Mouse (Mus musculus): ENCODE measurements at regions not wholly inside any gene's neighbourhood (a gene's known extent, or its start where the extent isn't known, plus 50 kb on each side); places are given as distances from the start of the nearest gene placed in this dataset.

DNA sequence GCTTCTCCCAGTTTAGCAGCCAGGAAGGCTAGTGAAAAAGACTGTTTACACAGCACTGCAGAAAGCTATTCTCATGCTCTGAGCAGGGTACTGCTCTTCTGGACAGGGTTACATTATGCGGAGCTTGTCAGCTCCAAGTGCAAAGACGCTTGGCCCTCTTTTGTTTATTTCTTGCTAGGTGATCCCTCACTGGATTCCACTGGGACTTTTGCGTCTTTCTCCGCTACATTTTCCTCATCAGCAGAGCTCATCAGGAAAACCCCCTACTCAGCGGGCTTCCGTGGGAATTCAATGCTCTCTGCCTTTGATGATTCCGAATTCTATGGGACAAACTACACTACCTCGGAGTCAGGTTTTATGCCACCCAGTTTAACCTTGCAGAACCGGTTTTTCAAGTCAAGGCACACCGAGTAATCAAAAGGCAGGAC lies 172.0 kb downstream of the Qdpr start:
- H3K27ac ChIP-seq (ENCODE audit: low read depth, low read length) = peak overlapping the region; percentile 65
- peak; percentile 42 for ATAC-seq
- H3K4me2 ChIP-seq (ENCODE audit: low read depth) = peak overlapping the region; percentile 48
- peaks cover 4% of the 10 kb centered on the region; the same call in 1 of the 2 replicates for H3K4me1 ChIP-seq (ENCODE audit: insufficient read depth)
- H3K36me3 ChIP-seq (ENCODE audit: insufficient read depth) = no peaks in the 10 kb centered on the region
- 3% methylated on average over 10 of the region's 10 CpGs for WGBS
- H3K9ac ChIP-seq = peak overlapping the region; percentile 29
- H3K4me3 ChIP-seq (ENCODE audit: low read depth, low read length) = peak overlapping the region; percentile 22
- no peaks in the 10 kb centered on the region for H3K27me3 ChIP-seq (ENCODE audit: insufficient read depth, low read length)
- no peak for TF ChIP-seq CTCF (IDR thresholded peaks at IDR 0.05; ENCODE audit: low read depth)
- no peaks in the 10 kb centered on the region for H3K9me3 ChIP-seq (ENCODE audit: low read length)
- DNase-seq = peak; percentile 49

DNA sequence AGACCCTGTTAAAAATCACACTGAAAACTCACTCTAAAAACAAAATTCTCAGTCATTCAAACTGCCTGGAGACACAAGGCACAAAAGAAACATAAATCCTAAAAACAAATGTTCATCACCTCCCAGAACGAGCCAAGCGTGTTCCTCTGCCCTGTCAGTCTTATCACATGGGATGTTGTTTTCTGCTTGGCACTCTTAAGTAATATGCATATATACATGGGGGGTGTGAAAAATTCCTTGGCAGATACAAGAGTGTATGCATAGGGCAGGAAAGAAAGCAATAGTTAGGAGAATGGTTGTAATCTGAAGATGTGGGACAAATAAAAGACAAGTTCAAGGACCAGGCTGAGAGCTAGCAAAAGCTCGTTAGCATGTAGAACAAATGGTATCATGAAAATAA lies 179.4 kb downstream of the Qdpr start:
- no peaks in the 10 kb centered on the region for H3K36me3 ChIP-seq (ENCODE audit: insufficient read depth)
- no peaks in the 10 kb centered on the region for H3K4me1 ChIP-seq (ENCODE audit: insufficient read depth)
- WGBS = 52% methylated on average over 3 of the region's 3 CpGs
- no peak for TF ChIP-seq CTCF (IDR thresholded peaks at IDR 0.05; ENCODE audit: low read depth)
- no peaks in the 10 kb centered on the region for H3K27me3 ChIP-seq (ENCODE audit: insufficient read depth, low read length)
- DNase-seq = peak; percentile 45
- H3K27ac ChIP-seq (ENCODE audit: low read depth, low read length) = no peak overlapping the region
- H3K4me3 ChIP-seq (ENCODE audit: low read depth, low read length) = no peak overlapping the region
- H3K9ac ChIP-seq = no peak overlapping the region
- H3K4me2 ChIP-seq (ENCODE audit: low read depth) = no peak overlapping the region
- ATAC-seq = peak; percentile 93
- H3K9me3 ChIP-seq (ENCODE audit: low read length) = no peaks in the 10 kb centered on the region

DNA sequence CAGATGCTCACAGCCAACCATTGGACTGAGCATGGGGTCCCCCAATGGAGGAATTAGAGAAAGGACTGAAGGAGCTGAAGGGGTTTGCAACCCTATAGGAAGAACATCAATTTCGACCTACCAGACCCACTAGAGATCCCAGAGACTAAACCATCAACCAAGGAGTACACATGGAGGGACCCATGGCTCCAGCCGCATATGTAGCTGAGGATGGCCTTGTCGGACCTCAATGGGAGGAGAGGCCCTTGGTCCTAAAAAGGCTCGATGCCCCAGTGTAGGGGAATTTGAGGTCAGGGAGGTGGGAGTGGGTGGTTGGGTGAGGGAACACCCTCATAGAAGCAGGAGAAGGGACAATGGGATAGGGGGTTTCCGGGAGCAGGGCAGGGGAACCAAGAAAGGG lies 180.6 kb downstream of the Qdpr start:
- DNase-seq = no peak
- H3K27me3 ChIP-seq (ENCODE audit: insufficient read depth, low read length) = no peaks in the 10 kb centered on the region
- H3K4me2 ChIP-seq (ENCODE audit: low read depth) = no peak overlapping the region
- H3K9ac ChIP-seq = no peak overlapping the region
- no peak overlapping the region for H3K4me3 ChIP-seq (ENCODE audit: low read depth, low read length)
- 88% methylated on average over 5 of the region's 5 CpGs for WGBS
- H3K36me3 ChIP-seq (ENCODE audit: insufficient read depth) = no peaks in the 10 kb centered on the region
- TF ChIP-seq CTCF (IDR thresholded peaks at IDR 0.05; ENCODE audit: low read depth) = no peak
- no peaks in the 10 kb centered on the region for H3K4me1 ChIP-seq (ENCODE audit: insufficient read depth)
- no peaks in the 10 kb centered on the region for H3K9me3 ChIP-seq (ENCODE audit: low read length)
- no peak for ATAC-seq
- no peak overlapping the region for H3K27ac ChIP-seq (ENCODE audit: low read depth, low read length)

DNA sequence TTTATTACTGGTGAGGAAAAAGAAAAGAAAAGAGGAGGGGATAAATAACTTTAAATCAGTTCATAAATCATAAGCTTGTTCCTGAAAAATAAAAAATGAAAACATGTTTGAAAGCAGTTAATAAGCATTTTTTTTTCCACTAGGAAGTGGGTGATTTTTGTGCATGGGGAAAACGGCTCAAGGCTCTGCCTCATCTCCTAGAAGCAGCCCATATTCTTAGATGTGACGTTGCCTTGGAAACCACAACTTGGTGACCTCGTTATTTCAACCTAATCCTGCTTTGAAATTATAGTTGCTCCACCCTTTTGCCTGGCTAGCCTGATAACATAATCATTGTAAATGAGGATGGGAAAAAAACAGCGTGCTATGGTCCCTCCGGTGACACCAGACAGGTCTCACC lies 183.1 kb downstream of the Qdpr start:
- Histone ChIP-seq H3K27me3 (ENCODE audit: insufficient read depth, low read length) (no peaks in the 10 kb centered on the region), H3K9me3 (ENCODE audit: low read length) (no peaks in the 10 kb centered on the region), H3K4me2 (ENCODE audit: low read depth) (no peak overlapping the region), H3K9ac (no peak overlapping the region), H3K4me3 (ENCODE audit: low read depth, low read length) (no peak overlapping the region), H3K36me3 (ENCODE audit: insufficient read depth) (no peaks in the 10 kb centered on the region), H3K27ac (ENCODE audit: low read depth, low read length) (no peak overlapping the region), H3K4me1 (ENCODE audit: insufficient read depth) (no peaks in the 10 kb centered on the region)
- no peak for ATAC-seq
- WGBS = 19% methylated on average over 5 of the region's 5 CpGs
- no peak for TF ChIP-seq CTCF (IDR thresholded peaks at IDR 0.05; ENCODE audit: low read depth)
- DNase-seq = no peak

DNA sequence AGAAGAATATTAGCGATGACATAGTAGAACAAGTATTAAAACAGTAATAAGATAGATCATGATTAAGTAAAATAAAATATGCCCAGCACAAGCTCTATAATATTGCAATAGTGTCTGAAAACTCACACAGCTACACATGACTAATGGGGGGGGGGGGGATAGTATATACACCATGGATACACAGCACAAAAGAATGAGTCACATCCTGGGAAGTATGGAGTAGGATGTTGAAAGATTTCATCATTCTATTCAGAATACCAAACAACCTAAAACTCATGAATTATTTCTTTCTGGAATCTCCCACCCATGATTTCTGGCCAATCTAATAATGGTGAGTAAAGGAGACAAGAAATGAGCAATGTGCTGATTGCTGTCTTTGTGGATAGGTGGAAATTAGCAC lies 191.6 kb downstream of the Qdpr start:
- no peaks in the 10 kb centered on the region for H3K36me3 ChIP-seq (ENCODE audit: insufficient read depth)
- H3K4me2 ChIP-seq (ENCODE audit: low read depth) = no peak overlapping the region
- H3K4me1 ChIP-seq (ENCODE audit: insufficient read depth) = no peaks in the 10 kb centered on the region
- H3K9me3 ChIP-seq (ENCODE audit: low read length) = no peaks in the 10 kb centered on the region
- no peak overlapping the region for H3K9ac ChIP-seq
- no peaks in the 10 kb centered on the region for H3K27me3 ChIP-seq (ENCODE audit: insufficient read depth, low read length)
- 96% methylated on average over 1 of the region's 1 CpGs for WGBS
- ATAC-seq (no peak), DNase-seq (no peak)
- H3K4me3 ChIP-seq (ENCODE audit: low read depth, low read length) = no peak overlapping the region
- no peak overlapping the region for H3K27ac ChIP-seq (ENCODE audit: low read depth, low read length)
- TF ChIP-seq CTCF (IDR thresholded peaks at IDR 0.05; ENCODE audit: low read depth) = no peak

DNA sequence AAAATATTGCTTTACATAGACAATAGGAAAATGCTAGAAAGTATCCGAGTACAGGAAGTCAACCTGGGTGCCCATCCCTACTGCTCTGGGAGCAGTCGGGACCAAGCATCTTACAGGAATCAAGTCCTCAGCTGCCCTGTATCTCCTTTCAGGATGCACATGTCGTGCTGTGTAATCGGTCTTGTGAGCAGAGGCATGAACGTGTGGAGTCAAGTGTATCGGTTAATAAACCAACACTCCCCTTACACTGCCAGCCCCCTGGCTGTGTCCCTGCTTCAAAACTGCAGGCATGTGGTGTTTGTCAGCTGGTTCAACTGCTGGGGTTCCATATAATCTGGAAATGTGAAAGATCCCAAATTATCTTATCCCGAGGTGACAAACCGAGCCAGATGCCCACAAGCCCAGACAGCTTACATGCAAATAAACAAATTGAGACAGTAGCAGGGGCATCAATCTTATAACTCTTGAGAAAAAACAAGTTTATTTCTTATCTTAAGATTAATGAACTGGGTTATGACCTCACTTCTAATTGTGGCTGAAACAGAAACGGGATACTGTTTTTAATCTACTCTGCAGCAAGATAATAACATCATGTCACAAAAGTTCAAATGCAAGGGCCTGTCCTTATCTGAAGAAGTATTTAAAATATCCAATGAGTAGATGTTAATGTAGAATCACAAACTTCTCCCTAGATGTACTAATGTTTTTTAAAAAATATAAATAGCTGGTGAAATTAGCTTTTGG lies 193.6 kb downstream of the Qdpr start:
- ATAC-seq (no peak), DNase-seq (no peak)
- Histone ChIP-seq H3K27ac (ENCODE audit: low read depth, low read length) (no peak overlapping the region), H3K4me2 (ENCODE audit: low read depth) (no peak overlapping the region), H3K9me3 (ENCODE audit: low read length) (no peaks in the 10 kb centered on the region), H3K4me3 (ENCODE audit: low read depth, low read length) (no peak overlapping the region), H3K27me3 (ENCODE audit: insufficient read depth, low read length) (no peaks in the 10 kb centered on the region), H3K9ac (no peak overlapping the region), H3K4me1 (ENCODE audit: insufficient read depth) (no peaks in the 10 kb centered on the region), H3K36me3 (ENCODE audit: insufficient read depth) (no peaks in the 10 kb centered on the region)
- WGBS = 69% methylated on average over 9 of the region's 9 CpGs
- TF ChIP-seq CTCF (IDR thresholded peaks at IDR 0.05; ENCODE audit: low read depth) = no peak

DNA sequence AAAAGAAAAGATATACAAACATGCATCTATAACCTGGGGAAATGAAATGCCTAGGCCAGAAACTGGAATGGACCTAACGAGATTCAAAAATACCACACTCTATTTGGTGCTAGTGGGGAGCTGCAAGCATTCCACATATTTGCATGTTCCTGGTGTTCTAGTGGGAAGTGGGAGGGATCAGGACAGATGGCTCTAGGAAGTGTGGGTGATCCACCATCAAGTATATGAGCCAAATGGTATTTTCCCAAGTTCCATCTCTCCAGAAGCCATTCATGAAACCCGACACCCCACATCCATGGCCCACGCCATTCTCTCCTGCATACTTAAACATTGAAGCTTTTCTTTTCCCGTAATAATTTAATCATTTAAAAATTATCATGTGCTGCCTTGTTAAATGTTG lies 218.2 kb downstream of the Qdpr start:
- H3K9ac ChIP-seq = no peak overlapping the region
- DNase-seq (no peak), ATAC-seq (no peak)
- no peaks in the 10 kb centered on the region for H3K9me3 ChIP-seq (ENCODE audit: low read length)
- H3K27me3 ChIP-seq (ENCODE audit: insufficient read depth, low read length) = no peaks in the 10 kb centered on the region
- H3K36me3 ChIP-seq (ENCODE audit: insufficient read depth) = no peaks in the 10 kb centered on the region
- H3K4me2 ChIP-seq (ENCODE audit: low read depth) = no peak overlapping the region
- no peak for TF ChIP-seq CTCF (IDR thresholded peaks at IDR 0.05; ENCODE audit: low read depth)
- H3K27ac ChIP-seq (ENCODE audit: low read depth, low read length) = no peak overlapping the region
- 69% methylated on average over 4 of the region's 4 CpGs for whole genome bisulfite sequencing
- H3K4me1 ChIP-seq (ENCODE audit: insufficient read depth) = no peaks in the 10 kb centered on the region
- no peak overlapping the region for H3K4me3 ChIP-seq (ENCODE audit: low read depth, low read length)
